Mouse (Mus musculus): ENCODE data around the gene Anxa7. TPM values are rescaled to one million over a fixed set of nuclear protein-coding genes. Genes with fewer than 3 reads are reported as not detected.
A peak's percentile ranks its signal among the peaks of the same experiment; 100 is the strongest.

Anxa7 gene
- polyA plus RNA-seq, 1 experiment from 2014 or later: 12.2 TPM

DNA sequence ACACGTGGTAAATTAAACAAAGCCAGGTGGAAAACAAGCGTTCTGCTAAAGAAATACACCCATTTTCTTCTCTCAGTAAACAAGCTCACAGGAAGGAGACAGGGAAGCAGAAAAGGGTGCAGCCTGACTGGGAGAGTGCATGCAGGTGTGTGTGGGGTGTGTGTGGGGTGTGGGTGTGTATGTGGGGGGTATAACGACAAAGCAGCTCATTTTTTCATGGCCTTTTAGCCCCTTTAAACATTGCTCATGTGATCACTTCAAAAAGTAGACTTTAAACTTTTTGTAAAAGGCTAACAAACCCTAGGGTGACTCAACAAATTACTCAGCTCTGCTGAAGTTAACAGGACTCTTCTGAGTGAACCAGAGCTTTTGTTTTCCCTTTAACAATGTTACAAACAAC lies 1.5 kb downstream of the Anxa7 start:
- Histone ChIP-seq H3K4me2 (replicated peaks) (no peak overlapping the region), H3K4me1 (peaks cover 8% of the 10 kb centered on the region), H3K27ac (replicated peaks) (no peak overlapping the region), H3K9ac (replicated peaks) (no peak overlapping the region), H3K36me3 (no peaks in the 10 kb centered on the region), H3K4me3 (no peak overlapping the region), H3K9me3 (no peaks in the 10 kb centered on the region), H3K27me3 (peaks cover 14% of the 10 kb centered on the region; the same call in 1 of the 2 replicates)
- WGBS: 56% methylated on average over 3 of the region's 3 CpGs
- no peak for ATAC-seq (ENCODE audit: low FRiP score, low read depth)

DNA sequence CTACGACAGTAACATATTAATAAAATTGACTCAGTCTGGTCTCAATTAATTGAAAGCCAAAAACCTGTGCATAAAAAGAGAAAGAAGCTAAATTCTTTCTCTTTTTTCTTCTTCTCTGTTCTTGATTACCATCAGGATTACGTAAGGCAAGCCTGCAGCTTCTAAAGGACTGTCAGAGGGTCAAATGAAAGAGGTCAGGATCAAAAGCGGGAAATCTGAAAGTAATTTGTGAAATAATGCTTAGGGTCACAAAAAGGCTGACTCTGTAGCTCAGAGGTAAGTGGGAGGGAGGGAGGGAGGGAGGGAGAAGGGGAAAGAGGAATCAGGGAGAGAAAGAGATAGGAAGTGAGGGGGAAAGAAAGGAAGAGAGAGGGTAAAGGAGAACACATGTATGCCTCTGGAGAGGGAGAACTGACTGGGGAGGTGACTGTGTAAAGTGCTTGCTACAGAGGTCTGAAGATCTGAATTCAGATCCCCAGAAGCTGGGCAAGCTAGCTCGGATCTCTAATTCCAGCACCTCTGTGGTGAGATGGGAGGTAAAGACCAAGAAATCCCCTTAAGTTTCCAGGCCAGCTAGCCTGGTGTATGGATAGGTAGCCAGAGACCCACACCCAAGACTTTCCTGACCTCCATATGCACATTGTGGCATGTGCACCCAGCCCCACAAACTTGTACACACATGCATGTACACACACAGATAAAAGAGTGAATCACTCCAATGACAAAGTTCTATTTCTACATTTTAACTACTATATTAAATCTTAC lies 2.5 kb downstream of the Anxa7 start:
- Histone ChIP-seq H3K4me3 (no peak overlapping the region), H3K27ac (replicated peaks) (no peak overlapping the region), H3K36me3 (no peaks in the 10 kb centered on the region), H3K27me3 (peaks cover 14% of the 10 kb centered on the region; the same call in 1 of the 2 replicates), H3K4me1 (peaks cover 8% of the 10 kb centered on the region), H3K4me2 (replicated peaks) (no peak overlapping the region), H3K9me3 (no peaks in the 10 kb centered on the region), H3K9ac (replicated peaks) (no peak overlapping the region)
- ATAC-seq (ENCODE audit: low FRiP score, low read depth): no peak
- 34% methylated on average over 4 of the region's 4 CpGs for WGBS

DNA sequence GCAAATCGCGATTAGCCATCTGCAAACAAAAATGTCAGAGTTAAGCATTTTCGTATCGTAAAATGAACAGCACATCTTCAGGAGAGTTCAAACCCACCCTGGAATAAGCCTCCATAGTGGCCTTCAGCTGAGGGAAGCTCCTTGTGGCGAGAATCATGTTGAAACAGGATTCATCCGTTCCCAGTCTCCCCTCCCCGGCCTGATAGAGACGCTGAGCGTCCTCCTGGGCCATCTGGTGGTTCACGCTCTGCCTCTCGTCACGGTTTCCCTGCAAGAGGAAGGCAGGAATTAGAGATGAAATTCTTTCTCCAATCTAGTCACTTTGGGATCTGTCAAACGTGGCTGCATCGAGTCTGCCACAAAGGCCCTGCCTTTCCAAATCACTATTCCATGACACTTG lies 19.7 kb downstream of the Anxa7 start:
- Histone ChIP-seq H3K4me2 (replicated peaks) (no peak overlapping the region), H3K27me3 (no peaks in the 10 kb centered on the region), H3K27ac (replicated peaks) (no peak overlapping the region), H3K4me1 (no peaks in the 10 kb centered on the region), H3K9me3 (no peaks in the 10 kb centered on the region), H3K36me3 (no peaks in the 10 kb centered on the region), H3K4me3 (no peak overlapping the region), H3K9ac (replicated peaks) (no peak overlapping the region)
- 82% methylated on average over 14 of the region's 14 CpGs for WGBS
- ATAC-seq (ENCODE audit: low FRiP score, low read depth): no peak

DNA sequence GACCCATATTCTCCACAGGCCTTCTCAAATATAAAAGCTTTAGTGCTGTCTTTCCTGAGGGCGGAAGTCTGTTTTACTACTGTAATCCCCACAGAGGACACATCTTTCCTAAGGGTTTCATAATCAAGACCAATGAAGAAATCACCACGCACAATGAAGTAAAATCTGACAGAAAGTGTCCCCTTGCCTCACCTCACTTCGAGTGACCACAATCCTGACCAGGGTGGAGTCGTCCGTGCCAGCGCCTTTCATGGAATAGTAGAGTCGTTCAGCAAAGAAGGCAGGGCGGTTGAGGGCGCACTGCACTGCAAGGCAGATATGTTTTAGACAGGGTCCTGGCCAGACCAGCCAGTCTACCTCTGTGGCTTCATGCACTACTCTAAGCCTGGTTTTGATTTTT lies 21.6 kb downstream of the Anxa7 start:
- ATAC-seq (ENCODE audit: low FRiP score, low read depth): no peak
- 93% methylated on average over 9 of the region's 9 CpGs for WGBS
- no peak overlapping the region for H3K4me3 ChIP-seq
- no peaks in the 10 kb centered on the region for H3K36me3 ChIP-seq
- no peaks in the 10 kb centered on the region for H3K9me3 ChIP-seq
- H3K27me3 ChIP-seq: no peaks in the 10 kb centered on the region
- no peaks in the 10 kb centered on the region for H3K4me1 ChIP-seq
- H3K27ac ChIP-seq (replicated peaks): no peak overlapping the region
- H3K4me2 ChIP-seq (replicated peaks): no peak overlapping the region
- H3K9ac ChIP-seq (replicated peaks): no peak overlapping the region

DNA sequence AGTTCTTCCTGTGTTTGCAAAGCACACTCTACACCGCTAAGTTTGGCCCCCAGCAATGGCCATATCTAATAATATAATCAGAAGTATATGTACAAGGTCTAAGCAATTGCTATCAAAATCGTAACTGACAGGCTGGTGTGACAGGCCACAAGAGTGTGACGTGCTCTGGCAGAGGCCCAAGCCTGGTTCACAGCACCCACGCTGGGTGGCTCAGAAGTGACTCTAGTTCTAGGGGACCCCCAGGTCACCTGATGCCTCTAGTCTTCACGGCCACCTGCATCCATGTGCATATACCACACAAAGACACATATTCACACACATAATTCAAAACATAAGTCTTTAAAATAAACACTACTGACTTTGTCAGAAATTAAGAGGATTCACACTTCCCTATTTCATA lies 27.0 kb downstream of the Anxa7 start:
- no peaks in the 10 kb centered on the region; the same call in 1 of the 2 replicates for H3K27me3 ChIP-seq
- no peak overlapping the region for H3K4me2 ChIP-seq (replicated peaks)
- no peaks in the 10 kb centered on the region for H3K9me3 ChIP-seq
- peaks cover 8% of the 10 kb centered on the region for H3K4me1 ChIP-seq
- no peak overlapping the region for H3K9ac ChIP-seq (replicated peaks)
- no peak overlapping the region for H3K4me3 ChIP-seq
- H3K27ac ChIP-seq (replicated peaks): no peak overlapping the region
- no peak for ATAC-seq (ENCODE audit: low FRiP score, low read depth)
- WGBS: 93% methylated on average over 5 of the region's 5 CpGs
- no peaks in the 10 kb centered on the region for H3K36me3 ChIP-seq

DNA sequence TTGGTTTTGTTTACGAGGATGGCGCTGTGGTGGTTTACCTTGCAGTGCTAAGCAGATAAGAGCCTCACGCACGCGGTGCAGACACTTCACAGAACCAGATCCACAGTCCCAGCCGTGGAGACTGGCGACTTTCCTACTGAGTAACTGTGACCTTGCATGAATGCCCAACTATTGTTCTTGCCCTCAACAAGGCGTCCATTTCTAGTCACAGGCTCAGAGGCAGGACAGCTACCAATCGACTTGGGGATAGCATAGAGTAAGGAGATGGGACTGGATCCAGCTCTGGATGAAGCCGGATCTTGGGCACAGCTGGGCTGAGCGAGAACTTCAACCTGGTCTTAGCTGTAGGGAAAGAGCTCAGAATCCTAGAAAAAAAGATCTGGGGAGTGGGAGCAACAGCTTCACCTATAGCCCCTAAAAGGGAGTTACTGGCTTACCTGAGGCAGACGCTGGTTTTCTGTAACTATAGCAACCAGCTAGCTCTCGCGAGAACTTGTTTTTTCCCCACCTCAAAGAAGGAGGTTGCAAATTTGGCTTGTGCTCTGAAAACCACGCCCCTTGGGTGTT lies 28.1 kb downstream of the Anxa7 start, which contains the start of gene Cfap70:
Cfap70 (minus strand) TSS at position 462 of the 567 bp plus-strand sequence.
- H3K9ac ChIP-seq (replicated peaks): 0 out of 2 replicates have a peak within 1 kb of the TSS, but pooled peaks have one; percentile 31
- peak within 1 kb of the TSS; percentile 56 for H3K4me2 ChIP-seq (replicated peaks)
- peaks cover 8% of the 10 kb centered on the region for H3K4me1 ChIP-seq
- no peaks in the 10 kb centered on the region; the same call in 1 of the 2 replicates for H3K27me3 ChIP-seq
- no peak within 1 kb of the TSS for H3K27ac ChIP-seq (replicated peaks)
- 3% methylated on average over 15 of the region's 15 CpGs for WGBS
- H3K4me3 ChIP-seq: peak within 1 kb of the TSS; percentile 40
- no peaks in the 10 kb centered on the region for H3K9me3 ChIP-seq
- ATAC-seq (ENCODE audit: low FRiP score, low read depth): peak; percentile 56; the same call in 1 of the 2 replicates
- no peaks in the 10 kb centered on the region for H3K36me3 ChIP-seq

DNA sequence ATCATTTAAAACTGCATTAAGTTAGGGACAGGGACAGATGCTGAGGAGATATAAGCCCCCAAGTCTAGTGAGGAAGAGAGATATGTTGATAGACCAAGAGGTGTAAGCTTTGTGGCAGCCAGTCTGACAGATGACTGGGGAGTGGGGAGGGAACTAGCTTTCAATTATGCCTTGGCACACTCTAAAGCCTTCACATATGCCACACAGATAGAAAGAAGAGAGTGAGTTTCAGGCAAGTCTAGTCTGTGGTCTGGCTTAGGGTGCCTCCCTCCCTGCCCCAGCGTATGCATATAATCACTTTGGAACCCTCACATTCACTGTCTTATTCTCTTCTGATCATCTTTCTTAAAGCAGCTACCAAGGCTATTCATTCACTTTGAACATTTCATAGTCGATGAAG lies 28.6 kb downstream of the Anxa7 start:
- peak overlapping the region; percentile 40 for H3K4me3 ChIP-seq
- H3K27ac ChIP-seq (replicated peaks): no peak overlapping the region
- no peak for ATAC-seq (ENCODE audit: low FRiP score, low read depth)
- WGBS: 16% methylated on average over 2 of the region's 2 CpGs
- peak overlapping the region; percentile 56 for H3K4me2 ChIP-seq (replicated peaks)
- peaks cover 8% of the 10 kb centered on the region for H3K4me1 ChIP-seq
- H3K27me3 ChIP-seq: no peaks in the 10 kb centered on the region; the same call in 1 of the 2 replicates
- 0 out of 2 replicates have a peak overlapping the region, but pooled peaks have one; percentile 31 for H3K9ac ChIP-seq (replicated peaks)
- no peaks in the 10 kb centered on the region for H3K36me3 ChIP-seq
- H3K9me3 ChIP-seq: no peaks in the 10 kb centered on the region

DNA sequence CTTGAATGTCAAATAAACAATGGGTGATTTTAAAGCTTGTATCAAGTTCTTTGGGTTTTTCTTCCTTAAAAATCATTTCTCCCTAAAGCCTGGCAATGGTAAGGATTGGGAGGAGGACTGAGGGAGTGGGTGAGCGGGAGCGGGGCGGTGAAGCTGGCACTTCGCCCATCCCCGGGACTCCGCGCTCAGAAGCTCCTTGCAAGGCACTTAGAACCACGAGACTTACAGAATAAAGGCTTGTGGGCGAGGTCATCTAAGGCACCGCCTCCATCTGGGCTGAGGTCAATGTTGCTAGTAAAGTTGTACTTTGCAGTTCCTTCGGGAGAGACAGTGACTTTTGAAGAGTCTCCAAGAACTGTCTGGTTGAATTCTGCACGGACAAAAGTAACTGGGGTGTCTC lies 32.7 kb downstream of the Anxa7 start:
- Histone ChIP-seq H3K27me3 (no peaks in the 10 kb centered on the region; the same call in 1 of the 2 replicates), H3K9ac (replicated peaks) (no peak overlapping the region), H3K9me3 (no peaks in the 10 kb centered on the region), H3K4me3 (no peak overlapping the region), H3K4me2 (replicated peaks) (no peak overlapping the region), H3K36me3 (no peaks in the 10 kb centered on the region), H3K27ac (replicated peaks) (no peak overlapping the region), H3K4me1 (peaks cover 8% of the 10 kb centered on the region)
- 61% methylated on average over 12 of the region's 12 CpGs for WGBS
- no peak for ATAC-seq (ENCODE audit: low FRiP score, low read depth)

DNA sequence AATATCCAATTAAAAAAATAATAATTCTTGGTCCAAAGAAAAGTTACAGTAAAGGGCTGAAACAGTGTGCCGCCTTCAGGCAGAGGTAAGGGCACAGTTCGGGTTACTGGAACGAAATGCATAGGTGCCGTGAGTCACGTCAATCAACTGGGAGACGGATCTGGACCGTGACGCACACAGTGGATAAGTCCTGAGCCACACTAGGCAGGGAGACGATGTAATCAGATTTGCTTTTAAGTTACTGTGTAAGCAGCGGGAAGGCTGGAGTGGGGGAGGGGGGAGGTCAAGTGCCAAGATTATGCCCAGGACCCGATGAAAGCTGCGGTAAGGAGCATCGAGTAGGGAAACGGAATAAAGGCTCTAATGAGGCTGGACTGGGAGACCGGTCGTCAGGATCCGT lies 37.7 kb downstream of the Anxa7 start:
- Histone ChIP-seq H3K27ac (replicated peaks) (no peak overlapping the region), H3K9me3 (no peaks in the 10 kb centered on the region), H3K4me2 (replicated peaks) (no peak overlapping the region), H3K4me3 (no peak overlapping the region), H3K4me1 (no peaks in the 10 kb centered on the region), H3K9ac (replicated peaks) (no peak overlapping the region), H3K27me3 (no peaks in the 10 kb centered on the region), H3K36me3 (no peaks in the 10 kb centered on the region)
- WGBS: 45% methylated on average over 17 of the region's 17 CpGs
- no peak for ATAC-seq (ENCODE audit: low FRiP score, low read depth)

DNA sequence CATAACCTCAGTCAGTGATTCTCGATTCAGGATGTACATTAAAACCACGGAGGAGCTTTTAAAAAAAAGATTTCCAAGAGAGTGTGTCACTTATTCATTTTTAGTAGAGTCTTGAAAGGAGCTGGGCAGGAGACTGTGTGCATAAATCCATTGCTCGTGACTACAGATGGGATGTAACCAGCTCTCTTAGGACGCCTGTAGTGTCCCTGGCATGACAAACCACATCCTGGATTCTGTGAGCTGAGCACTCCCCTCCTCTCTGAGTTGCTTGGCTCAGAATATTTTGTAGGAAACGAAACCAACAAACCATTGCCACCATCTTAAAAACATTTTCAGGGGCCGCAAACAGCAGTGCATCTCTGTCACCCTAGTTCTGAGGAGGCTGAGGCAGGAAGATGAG lies 43.0 kb downstream of the Anxa7 start:
- H3K36me3 ChIP-seq: no peaks in the 10 kb centered on the region
- no peak overlapping the region for H3K4me2 ChIP-seq (replicated peaks)
- no peaks in the 10 kb centered on the region for H3K27me3 ChIP-seq
- no peaks in the 10 kb centered on the region for H3K9me3 ChIP-seq
- no peak for ATAC-seq (ENCODE audit: low FRiP score, low read depth)
- no peak overlapping the region for H3K9ac ChIP-seq (replicated peaks)
- 82% methylated on average over 6 of the region's 6 CpGs for WGBS
- no peak overlapping the region for H3K4me3 ChIP-seq
- no peaks in the 10 kb centered on the region for H3K4me1 ChIP-seq
- H3K27ac ChIP-seq (replicated peaks): no peak overlapping the region

DNA sequence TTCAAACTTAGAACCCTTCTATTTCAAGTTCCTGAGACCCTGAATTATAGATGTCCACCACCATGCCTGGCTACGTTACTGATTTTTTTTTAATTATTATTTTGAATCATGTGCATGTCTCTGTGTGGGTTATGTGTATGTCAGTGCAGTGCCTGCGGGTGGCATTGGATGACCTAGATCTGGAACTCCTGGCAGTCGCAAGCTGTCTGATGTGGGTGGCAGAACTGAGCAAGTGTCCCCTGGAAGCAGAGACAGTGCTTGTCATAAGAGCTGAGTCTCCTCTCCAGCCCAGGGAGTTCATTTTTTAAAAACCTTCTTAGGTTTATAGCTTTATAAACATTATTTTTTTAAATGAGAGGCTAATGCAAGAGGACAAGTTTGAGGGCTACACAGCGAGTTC lies 47.5 kb downstream of the Anxa7 start:
- Histone ChIP-seq H3K4me1 (no peaks in the 10 kb centered on the region), H3K27me3 (no peaks in the 10 kb centered on the region), H3K36me3 (no peaks in the 10 kb centered on the region), H3K4me2 (replicated peaks) (no peak overlapping the region), H3K4me3 (no peak overlapping the region), H3K9ac (replicated peaks) (no peak overlapping the region), H3K27ac (replicated peaks) (no peak overlapping the region), H3K9me3 (no peaks in the 10 kb centered on the region)
- 83% methylated on average over 4 of the region's 4 CpGs for WGBS
- no peak for ATAC-seq (ENCODE audit: low FRiP score, low read depth)

DNA sequence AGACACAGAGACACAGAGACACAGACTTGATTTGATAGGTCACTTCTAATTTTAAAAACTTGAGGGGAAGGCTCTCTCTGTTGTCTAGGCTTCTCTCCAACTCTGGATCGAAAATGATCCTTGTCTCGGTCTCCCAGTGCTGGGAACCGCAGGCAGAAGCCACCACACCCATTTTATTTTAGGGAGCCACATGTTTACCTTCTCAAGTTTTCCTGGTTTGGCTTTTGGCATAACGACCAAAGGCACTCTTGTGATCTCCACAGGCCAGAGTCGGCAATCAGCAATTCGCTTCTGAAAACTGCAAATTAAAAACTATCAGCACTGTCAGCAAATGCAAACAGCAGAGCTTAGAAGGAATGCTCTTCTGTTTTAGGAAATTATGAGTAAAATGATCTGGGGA lies 48.2 kb downstream of the Anxa7 start:
- no peak for ATAC-seq (ENCODE audit: low FRiP score, low read depth)
- H3K36me3 ChIP-seq: no peaks in the 10 kb centered on the region
- no peaks in the 10 kb centered on the region for H3K27me3 ChIP-seq
- no peak overlapping the region for H3K9ac ChIP-seq (replicated peaks)
- no peaks in the 10 kb centered on the region for H3K4me1 ChIP-seq
- H3K4me3 ChIP-seq: no peak overlapping the region
- no peak overlapping the region for H3K27ac ChIP-seq (replicated peaks)
- H3K4me2 ChIP-seq (replicated peaks): no peak overlapping the region
- H3K9me3 ChIP-seq: no peaks in the 10 kb centered on the region
- WGBS: 85% methylated on average over 6 of the region's 6 CpGs

Data from midbrain, embryonic 12.5 days (tissue).